Mouse (Mus musculus) heart, postnatal 0 days (tissue): Measurements from ENCODE around the gene Ttc16. TPM values are rescaled to one million over a fixed set of nuclear protein-coding genes. Genes with fewer than 3 reads are reported as not detected.

Source experiments
- ATAC-seq: fragments of 200-750 bp; cut with Nextera tagmentation; 2 replicates; pipeline ENCODE4 v1.8.0; 2017; ENCODE audit warnings: low read depth, moderate number of reproducible peaks, moderate library complexity; ENCODE audit not compliant: insufficient read depth
- DNase-seq: peaks from one replicate; pipeline ENCODE4 v3.0.0-alpha.2; 2016; ENCODE audit warnings: low spot score
- H3K27ac ChIP-seq: fragments of 300-500 bp; sonication (generic); 2 replicates; pipeline ENCODE4 v1.5.1; 2014; ENCODE audit warnings: low read depth, mild to moderate bottlenecking
- H3K27me3 ChIP-seq: fragments of 300-500 bp; sonication (generic); 2 replicates; pipeline ENCODE4 v1.6.1; 2014; ENCODE audit warnings: low read length, mixed read lengths; ENCODE audit not compliant: control insufficient read depth, insufficient read depth
- H3K36me3 ChIP-seq: fragments of 300-500 bp; sonication (generic); replicated peaks from 2 replicates; pipeline ENCODE4 v1.6.1; 2014; ENCODE audit warnings: low read length, mixed read lengths; ENCODE audit not compliant: control insufficient read depth, insufficient read depth
- H3K4me1 ChIP-seq: fragments of 300-500 bp; sonication (generic); 2 replicates; pipeline ENCODE4 v1.6.1; 2014; ENCODE audit warnings: antibody characterized with exemption; ENCODE audit not compliant: control insufficient read depth, insufficient read depth
- H3K4me2 ChIP-seq: fragments of 300-500 bp; sonication (generic); 2 replicates; pipeline ENCODE4 v1.6.1; 2014; ENCODE audit warnings: low read depth, mild to moderate bottlenecking, low read length, moderate library complexity
- H3K4me3 ChIP-seq: fragments of 300-500 bp; sonication (generic); 2 replicates; pipeline ENCODE4 v1.5.1; 2014; ENCODE audit warnings: low read depth, low read length
- H3K9ac ChIP-seq: fragments of 300-500 bp; sonication (generic); replicated peaks from 2 replicates; pipeline ENCODE4 v1.6.1; 2014; ENCODE audit warnings: low read depth, low read length, mixed read lengths
- H3K9me3 ChIP-seq: fragments of 300-500 bp; sonication (generic); replicated peaks from 2 replicates; pipeline ENCODE4 v1.6.1; 2016; ENCODE audit warnings: low read length; ENCODE audit not compliant: control insufficient read depth
- CTCF ChIP-seq: IDR thresholded peaks from 2 replicates; pipeline ENCODE4 v1.5.1; 2016; ENCODE audit warnings: antibody characterized with exemption, control low read depth, low read depth
- EP300 ChIP-seq: IDR thresholded peaks from 2 replicates; pipeline ENCODE4 v1.6.1; 2016; ENCODE audit warnings: antibody characterized with exemption, low read depth
- WGBS: fragments of 180-500 bp; shearing (Covaris S2); extraction: QIAGEN DNeasy Blood & Tissue Kit; methylation state at CpG from one replicate; pipeline ENCODE4 v1.1.7; 2014; 5-methylcytosine and 5-hydroxymethylcytosine counted together
- polyA plus RNA-seq: library from polyadenylated mRNA; unstranded; fragments of >200 nt; fragmentation: Nextera tagmentation; extraction: Ambion mirVana; gene quantifications from 2 replicates; pipeline ENCODE4 v1.2.1, GENCODE M21; 2015
- total RNA-seq: library from RNA; depleted of rRNA; stranded (reverse); fragments of >200 nt; gene quantifications from 2 replicates; pipeline ENCODE4 v1.2.3, GENCODE M21; 2014; ENCODE audit warnings: low replicate concordance

The Ttc16 gene
- total and polyA plus RNA-seq, 2 experiments from 2014 or later, result 0.08 TPM; not detected in 1

GRCm38 (mm10) chr2:32778081-32778480 lies 2.6 kb upstream of the Ttc16 start:
- H3K4me2 ChIP-seq, result no peak overlapping the region
- peaks cover 6% of the 10 kb centered on the region; the same call in 1 of the 2 replicates for H3K4me1 ChIP-seq
- H3K27me3 ChIP-seq, result no peaks in the 10 kb centered on the region
- 83% methylated on average over 6 of the region's 6 CpGs for WGBS
- no peak overlapping the region for H3K4me3 ChIP-seq
- DNase-seq, result no peak
- no peaks in the 10 kb centered on the region for H3K9me3 ChIP-seq
- TF ChIP-seq EP300 (no peak), CTCF (no peak)
- no peak for ATAC-seq
- H3K27ac ChIP-seq, result no peak overlapping the region
- no peak overlapping the region for H3K9ac ChIP-seq
- 0 out of 2 replicates have a peak, but pooled peaks cover 3% of the 10 kb centered on the region for H3K36me3 ChIP-seq

DNA sequence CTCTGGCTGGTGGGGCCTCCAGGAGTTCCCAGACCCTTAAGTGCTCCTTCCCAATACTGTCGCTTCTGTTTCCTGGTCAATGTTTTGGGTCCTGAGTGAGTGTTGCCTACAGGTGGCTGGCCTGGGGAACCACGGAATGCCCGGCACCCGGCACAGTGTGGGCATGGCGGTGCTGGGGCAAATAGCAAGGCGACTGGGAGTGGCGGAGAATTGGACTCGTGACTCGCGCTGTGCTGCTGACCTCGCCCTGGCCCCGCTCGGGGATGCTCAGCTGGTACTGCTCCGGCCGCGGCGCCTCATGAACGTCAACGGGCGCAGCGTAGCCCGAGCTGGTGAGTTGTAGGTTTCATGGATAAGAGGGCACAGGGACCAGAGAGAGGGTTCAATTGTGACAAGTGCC lies 759 bp upstream of the Ttc16 start:
- no peak for ATAC-seq

DNA sequence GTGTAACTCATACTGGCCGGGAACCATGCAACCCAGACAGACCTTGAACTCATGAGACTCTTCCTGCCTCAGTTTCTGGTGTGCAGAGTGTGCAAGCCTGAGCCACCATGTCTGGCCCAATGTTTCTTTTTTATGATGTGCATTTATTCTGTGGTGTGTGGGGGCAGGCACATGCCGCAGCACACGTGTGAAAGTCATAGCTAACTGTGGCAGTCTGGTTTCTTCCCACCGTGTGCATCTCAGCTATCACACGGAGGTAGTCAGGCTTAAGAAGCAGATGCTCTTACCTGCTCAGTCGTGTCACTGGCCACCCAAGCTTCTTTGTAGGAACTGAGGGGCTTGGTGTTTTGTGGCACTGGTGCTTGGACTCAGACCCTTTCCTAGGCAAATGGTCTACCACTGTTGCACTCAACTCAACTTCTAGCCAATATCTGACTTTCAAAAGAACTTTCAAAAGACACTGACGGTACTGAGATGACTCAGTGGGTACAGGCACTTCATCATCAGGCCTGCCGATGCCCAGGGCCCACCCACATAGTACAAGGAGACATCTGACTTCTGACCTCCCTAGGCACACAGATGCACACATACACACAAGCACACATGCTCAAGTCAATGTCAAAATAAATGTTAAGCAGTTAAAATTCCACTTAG lies 2.7 kb downstream of the Ttc16 start:
- TF ChIP-seq CTCF (no peak), EP300 (no peak)
- Histone ChIP-seq H3K27ac (no peak overlapping the region), H3K9me3 (no peaks in the 10 kb centered on the region), H3K9ac (no peak overlapping the region), H3K4me1 (peaks cover 6% of the 10 kb centered on the region; the same call in 1 of the 2 replicates), H3K4me3 (no peak overlapping the region), H3K36me3 (no peaks in the 10 kb centered on the region), H3K27me3 (no peaks in the 10 kb centered on the region), H3K4me2 (no peak overlapping the region)
- WGBS, result 78% methylated on average over 8 of the region's 8 CpGs
- ATAC-seq, result no peak
- DNase-seq, result no peak

More for the DNA sequence above, 759 bp upstream of the Ttc16 start:
- H3K4me3 ChIP-seq, result peak overlapping the region; percentile 55
- no peaks in the 10 kb centered on the region for H3K9me3 ChIP-seq
- WGBS, result 20% methylated on average over 22 of the region's 22 CpGs
- 0 out of 2 replicates have a peak, but pooled peaks cover 3% of the 10 kb centered on the region for H3K36me3 ChIP-seq
- 0 out of 2 replicates have a peak overlapping the region, but pooled peaks have one; percentile 10 for H3K9ac ChIP-seq
- H3K27me3 ChIP-seq, result no peaks in the 10 kb centered on the region
- H3K4me1 ChIP-seq, result peaks cover 6% of the 10 kb centered on the region; the same call in 1 of the 2 replicates
- TF ChIP-seq EP300 (no peak), CTCF (no peak)
- no peak overlapping the region for H3K27ac ChIP-seq
- H3K4me2 ChIP-seq, result peak overlapping the region; percentile 63
- no peak for DNase-seq

DNA sequence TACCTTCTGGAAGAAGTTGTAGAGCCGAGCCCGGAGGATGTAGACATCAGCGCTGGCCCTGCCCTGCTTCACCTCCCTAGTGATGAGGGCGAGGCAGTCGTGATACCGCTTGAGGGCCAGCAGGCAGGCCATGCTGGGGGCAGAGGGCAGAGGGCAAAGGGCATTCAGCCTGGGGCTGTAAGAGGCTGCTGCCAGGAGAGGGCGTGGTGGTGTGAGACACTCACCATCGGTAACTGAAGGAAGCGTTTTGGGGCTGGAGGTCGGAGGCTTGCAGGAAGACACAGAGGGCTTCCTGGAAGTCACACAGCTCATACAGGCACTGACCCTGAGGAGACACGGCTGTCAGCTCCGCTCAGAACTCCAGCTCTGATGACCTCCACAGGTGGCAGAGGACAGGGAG lies 3.5 kb downstream of the Ttc16 start:
- Histone ChIP-seq H3K36me3 (no peaks in the 10 kb centered on the region), H3K9me3 (no peaks in the 10 kb centered on the region), H3K4me3 (no peak overlapping the region), H3K27me3 (no peaks in the 10 kb centered on the region), H3K4me2 (no peak overlapping the region), H3K4me1 (peaks cover 6% of the 10 kb centered on the region; the same call in 1 of the 2 replicates), H3K27ac (no peak overlapping the region), H3K9ac (no peak overlapping the region)
- TF ChIP-seq EP300 (no peak), CTCF (no peak)
- WGBS, result 22% methylated on average over 12 of the region's 12 CpGs
- DNase-seq, result no peak
- no peak for ATAC-seq

DNA sequence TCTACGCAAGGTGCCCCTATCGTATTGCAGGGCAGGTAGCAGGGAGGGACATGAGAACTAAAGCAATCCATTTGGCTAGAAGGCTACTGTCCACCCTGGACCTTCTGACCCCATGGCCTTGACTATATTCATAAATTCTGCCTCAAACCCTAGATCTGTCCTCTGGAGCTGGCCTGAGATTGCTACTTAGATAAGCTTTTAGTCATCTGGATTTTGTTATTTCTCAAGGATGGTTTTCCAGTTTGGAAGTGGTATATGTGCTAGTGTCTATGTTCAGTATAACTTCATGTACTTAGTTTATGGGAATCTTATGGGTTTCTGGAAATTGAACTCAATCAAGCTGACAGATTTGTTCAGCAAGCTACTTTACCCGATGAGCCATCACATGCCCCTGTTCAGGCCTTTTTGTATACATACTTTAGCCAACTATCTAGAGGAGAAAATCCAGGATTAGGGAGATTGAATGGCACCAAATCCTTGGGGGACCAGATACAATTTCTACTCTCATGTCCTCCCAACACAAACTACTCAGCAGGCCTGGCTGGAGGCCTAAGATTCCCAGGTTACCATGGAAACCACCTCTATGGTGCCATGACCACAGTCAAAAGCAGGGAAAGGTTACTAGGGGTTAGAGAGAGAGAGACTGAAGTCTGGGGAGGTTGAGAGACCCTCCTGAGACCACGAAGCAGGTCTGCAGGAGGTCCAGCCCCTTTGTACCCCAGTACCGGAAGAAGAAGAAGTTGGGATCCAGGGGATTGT lies 5.9 kb downstream of the Ttc16 start:
- TF ChIP-seq CTCF (no peak), EP300 (no peak)
- H3K4me1 ChIP-seq, result no peaks in the 10 kb centered on the region
- H3K4me3 ChIP-seq, result no peak overlapping the region
- DNase-seq (no peak), ATAC-seq (no peak)
- no peaks in the 10 kb centered on the region for H3K9me3 ChIP-seq
- H3K27ac ChIP-seq, result no peak overlapping the region
- WGBS, result 82% methylated on average over 5 of the region's 5 CpGs
- H3K27me3 ChIP-seq, result no peaks in the 10 kb centered on the region
- no peak overlapping the region for H3K4me2 ChIP-seq
- no peak overlapping the region for H3K9ac ChIP-seq
- H3K36me3 ChIP-seq, result no peaks in the 10 kb centered on the region
